Mouse (Mus musculus) ovary, postnatal 14 days (tissue): Measurements from ENCODE around the gene Rps11.
"Not testable (repeated sequence)": the region's sequence is repeated elsewhere in the genome, so short reads cannot be mapped to it uniquely, and the experiment has no call there.

Experiments used
- DNase-seq: peaks from one replicate; pipeline ENCODE4 v3.0.0; 2022; ENCODE audit warnings: low spot score

The Rps11 gene

GRCm38 (mm10) chr7:45124224-45125143 is at the start of gene Rps11:
Gene Rps11, minus strand, starts transcription at chr7:45124439.
- DNase-seq = peak; percentile 97

GRCm38 (mm10) chr7:45173772-45174171 is 49.5 kb upstream of the Rps11 start:
- DNase-seq = not testable (repeated sequence)

GRCm38 (mm10) chr7:45172974-45173373 is 48.7 kb upstream of the Rps11 start:
- no peak for DNase-seq

- DNase-seq = no peak
Observed at GRCm38 (mm10) chr7:45169495-45169894, 45.3 kb upstream of the Rps11 start.

GRCm38 (mm10) chr7:45168656-45169055 is 44.4 kb upstream of the Rps11 start:
- no peak for DNase-seq

GRCm38 (mm10) chr7:45167761-45168445 is 43.7 kb upstream of the Rps11 start:
- no peak for DNase-seq

GRCm38 (mm10) chr7:45166950-45167401 is 42.7 kb upstream of the Rps11 start:
- DNase-seq = no peak

- DNase-seq = no peak
Observed at GRCm38 (mm10) chr7:45165701-45166100, 41.5 kb upstream of the Rps11 start.

- DNase-seq = no peak
Observed at GRCm38 (mm10) chr7:45164833-45165232, 40.6 kb upstream of the Rps11 start.

- DNase-seq = no peak
Observed at GRCm38 (mm10) chr7:45163735-45164490, 39.7 kb upstream of the Rps11 start, which contains the start of gene Slc17a7. Gene Slc17a7, plus strand, starts transcription at chr7:45163949.

- DNase-seq = no peak
Observed at GRCm38 (mm10) chr7:45162996-45163615, 38.9 kb upstream of the Rps11 start.

GRCm38 (mm10) chr7:45162551-45162950 is 38.3 kb upstream of the Rps11 start:
- no peak for DNase-seq

- DNase-seq = peak; percentile 88
Observed at GRCm38 (mm10) chr7:45161612-45162473, 37.6 kb upstream of the Rps11 start.

- no peak for DNase-seq
Observed at GRCm38 (mm10) chr7:45160866-45161265, 36.6 kb upstream of the Rps11 start.

- no peak for DNase-seq
Observed at GRCm38 (mm10) chr7:45160316-45160800, 36.1 kb upstream of the Rps11 start.

GRCm38 (mm10) chr7:45158991-45159390 is 34.8 kb upstream of the Rps11 start:
- no peak for DNase-seq

- DNase-seq = no peak
Observed at GRCm38 (mm10) chr7:45157459-45157858, 33.2 kb upstream of the Rps11 start.

GRCm38 (mm10) chr7:45156206-45156605 is 32.0 kb upstream of the Rps11 start:
- no peak for DNase-seq

GRCm38 (mm10) chr7:45155590-45155989 is 31.4 kb upstream of the Rps11 start:
- DNase-seq = no peak

GRCm38 (mm10) chr7:45154993-45155514 is 30.8 kb upstream of the Rps11 start:
- DNase-seq = peak; percentile 52
